Mouse (Mus musculus): ENCODE data around the gene Sema6d.

GRCm38 (mm10) chr2:124583561-124583960 is 493.8 kb downstream of the Sema6d start:
- TF ChIP-seq CTCF (IDR thresholded peaks at IDR 0.05) (no peak), POLR2A (IDR thresholded peaks at IDR 0.05; ENCODE audit: insufficient read depth, low read depth, low read length) (no peak), EP300 (IDR thresholded peaks at IDR 0.05; ENCODE audit: insufficient read depth, low read depth, low read length) (no peak)
